Mouse (Mus musculus) mouse embryonic stem cell (cell line): ENCODE results near the gene Nrm.

Experiments
- in situ Hi-C, 2 experiments: fragments of 300-500 bp; cut with MboI; formaldehyde crosslinking; loops; 1 replicate in 1 of 2; 3 replicates in 1 of 2; pipeline ENCODE4 v1.14.3; 2019 to 2020; ENCODE audit warnings: low sequenced_read_pairs in 2 of 2, low pct_unique_long_range_greater_than_20kb in 1 of 2, mixed read lengths in 1 of 2; ENCODE audit not compliant: unreplicated experiment in 1 of 2

Gene Nrm

GRCm38 (mm10) chr17:35860831-35861197 lies 304 bp upstream of the Nrm start:
- in situ Hi-C loops, result no loop called here

- in situ Hi-C loops, result loop anchor here in 1 of 2 experiments (5.0 kb wide), 1 partner anchor 38 kb away; no protein-coding TSS in a partner anchor
Measured at GRCm38 (mm10) chr17:35864832-35865353, 3.8 kb downstream of the Nrm start.

- in situ Hi-C loops, result loop anchor here in 1 of 2 experiments (5.0 kb wide), 1 partner anchor 38 kb away; no protein-coding TSS in a partner anchor
Measured at GRCm38 (mm10) chr17:35865481-35866280, 4.6 kb downstream of the Nrm start, which contains the start of gene Ppp1r18. Gene Ppp1r18 (plus strand): TSS chr17:35865593.

GRCm38 (mm10) chr17:35866281-35866831 lies 5.2 kb downstream of the Nrm start:
- in situ Hi-C loops, result loop anchor here in 1 of 2 experiments (5.0 kb wide), 1 partner anchor 39 kb away; no protein-coding TSS in a partner anchor

- in situ Hi-C loops, result loop anchor here in 1 of 2 experiments (5.0 kb wide), 1 partner anchor 40 kb away; no protein-coding TSS in a partner anchor
Measured at GRCm38 (mm10) chr17:35866911-35867890, 6.1 kb downstream of the Nrm start.

- in situ Hi-C loops, result loop anchor here in 1 of 2 experiments (5.0 kb wide), 1 partner anchor 41 kb away; no protein-coding TSS in a partner anchor
Measured at GRCm38 (mm10) chr17:35868165-35868820, 7.2 kb downstream of the Nrm start.

GRCm38 (mm10) chr17:35868961-35869345 lies 7.8 kb downstream of the Nrm start:
- in situ Hi-C loops, result loop anchor here in 1 of 2 experiments (5.0 kb wide), 1 partner anchor 42 kb away; no protein-coding TSS in a partner anchor

- in situ Hi-C loops, result loop anchor here (5.0 kb wide), 1 partner anchor 42 kb away; no protein-coding TSS in a partner anchor
Measured at GRCm38 (mm10) chr17:35869346-35870067, 8.4 kb downstream of the Nrm start.

- in situ Hi-C loops, result loop anchor here in 1 of 2 experiments (5.0 kb wide), 1 partner anchor 43 kb away; no protein-coding TSS in a partner anchor
Measured at GRCm38 (mm10) chr17:35870151-35870883, 9.2 kb downstream of the Nrm start.

- in situ Hi-C loops, result loop anchor here in 1 of 2 experiments (5.0 kb wide), 1 partner anchor 44 kb away; no protein-coding TSS in a partner anchor
Measured at GRCm38 (mm10) chr17:35870884-35871696, 10.0 kb downstream of the Nrm start.

- in situ Hi-C loops, result loop anchor here in 1 of 2 experiments (5.0 kb wide), 1 partner anchor 47 kb away; no protein-coding TSS in a partner anchor
Measured at GRCm38 (mm10) chr17:35873774-35874519, 12.8 kb downstream of the Nrm start.

GRCm38 (mm10) chr17:35874721-35875120 lies 13.6 kb downstream of the Nrm start:
- in situ Hi-C loops, result loop anchor here in 1 of 2 experiments (5.0 kb wide), 1 partner anchor 47 kb away; no protein-coding TSS in a partner anchor

- in situ Hi-C loops, result no loop called here
Measured at GRCm38 (mm10) chr17:35879245-35880057, 18.3 kb downstream of the Nrm start, which contains the start of gene Dhx16. Gene Dhx16 (plus strand): TSS chr17:35879819.

GRCm38 (mm10) chr17:35882924-35883323 lies 21.8 kb downstream of the Nrm start:
- in situ Hi-C loops, result no loop called here
